Mouse (Mus musculus) embryonic facial prominence, embryonic 13.5 days (tissue): ENCODE data around the gene Sec1. TPM values are rescaled to one million over a fixed set of nuclear protein-coding genes. Genes with fewer than 3 reads are reported as not detected.

Experiments
- ATAC-seq: fragments of 200-750 bp; cut with Nextera tagmentation; 2 replicates; pipeline ENCODE4 v1.8.0; 2017; ENCODE audit warnings: low read depth; ENCODE audit not compliant: insufficient number of reproducible peaks, insufficient read depth, low FRiP score, low TSS enrichment
- H3K27ac ChIP-seq: fragments of 300-500 bp; sonication (generic); 2 replicates; pipeline ENCODE4 v1.5.1; 2015; ENCODE audit warnings: moderate library complexity, mild to moderate bottlenecking, inconsistent platforms
- H3K27me3 ChIP-seq: fragments of 300-500 bp; sonication (generic); 2 replicates; pipeline ENCODE4 v1.6.1; 2015; ENCODE audit warnings: mild to moderate bottlenecking, inconsistent platforms
- H3K36me3 ChIP-seq: fragments of 300-500 bp; sonication (generic); 2 replicates; pipeline ENCODE4 v1.6.1; 2015; ENCODE audit warnings: mild to moderate bottlenecking, inconsistent platforms
- H3K4me1 ChIP-seq: fragments of 300-500 bp; sonication (generic); 2 replicates; pipeline ENCODE4 v1.6.1; 2015; ENCODE audit warnings: inconsistent platforms
- H3K4me2 ChIP-seq: fragments of 300-500 bp; sonication (generic); 2 replicates; pipeline ENCODE4 v1.6.1; 2015; ENCODE audit warnings: moderate library complexity, mild to moderate bottlenecking, inconsistent platforms
- H3K4me3 ChIP-seq: fragments of 300-500 bp; sonication (generic); 2 replicates; pipeline ENCODE4 v1.5.1; 2015; ENCODE audit warnings: mild to moderate bottlenecking, inconsistent platforms
- H3K9ac ChIP-seq: fragments of 300-500 bp; sonication (generic); 2 replicates; pipeline ENCODE4 v1.6.1; 2015; ENCODE audit warnings: mild to moderate bottlenecking, inconsistent platforms
- H3K9me3 ChIP-seq: fragments of 300-500 bp; sonication (generic); 2 replicates; pipeline ENCODE4 v1.6.1; 2016; ENCODE audit warnings: inconsistent platforms
- WGBS: fragments of 180-500 bp; shearing (Covaris S2); methylation state at CpG from one replicate; pipeline ENCODE4 v1.1.7; 2015; ENCODE audit warnings: mixed read lengths; 5-methylcytosine and 5-hydroxymethylcytosine counted together
- polyA plus RNA-seq: library from polyadenylated mRNA; unstranded; fragments of >200 nt; fragmentation: Nextera tagmentation; extraction: Ambion mirVana; gene quantifications from 2 replicates; pipeline ENCODE4 v1.2.1, GENCODE M21; 2015

The Sec1 gene
- polyA plus RNA-seq, 1 experiment from 2014 or later: 6.3 TPM

DNA sequence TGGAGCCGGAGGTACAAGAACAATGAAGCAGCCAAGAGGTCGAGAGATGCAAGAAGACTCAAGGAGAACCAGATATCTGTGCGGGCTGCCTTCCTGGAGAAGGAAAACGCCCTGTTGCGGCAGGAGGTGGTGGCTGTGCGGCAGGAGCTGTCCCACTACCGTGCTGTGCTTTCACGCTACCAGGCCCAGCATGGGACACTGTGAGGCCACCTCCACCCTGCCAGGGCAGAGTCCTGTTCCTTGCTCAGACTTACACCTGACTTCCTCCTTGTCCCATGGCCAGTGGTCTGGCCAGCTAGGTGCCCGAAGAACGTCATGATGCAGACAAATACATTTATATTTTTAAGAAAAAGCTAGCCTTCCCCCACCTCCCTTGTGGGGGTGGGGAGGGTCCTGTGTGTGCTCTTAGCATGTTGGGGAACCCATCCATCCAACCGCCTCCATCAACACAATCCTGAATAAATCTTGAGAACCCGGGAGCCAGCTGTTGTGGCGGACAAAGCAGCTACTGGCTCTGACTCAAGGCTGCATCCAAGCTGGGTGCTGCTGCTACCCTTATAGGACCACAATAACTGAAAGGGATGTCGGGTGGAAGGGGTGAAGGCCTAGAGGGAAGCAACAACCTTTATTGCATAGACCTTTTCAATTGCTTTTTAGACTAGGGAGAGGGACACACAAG lies 15.6 kb upstream of the Sec1 start:
- H3K9me3 ChIP-seq: no peaks in the 10 kb centered on the region
- H3K36me3 ChIP-seq: peaks cover 48% of the 10 kb centered on the region
- peaks cover 52% of the 10 kb centered on the region for H3K4me1 ChIP-seq
- peak overlapping the region; percentile 39; the same call in 1 of the 2 replicates for H3K27ac ChIP-seq
- H3K9ac ChIP-seq: 0 out of 2 replicates have a peak overlapping the region, but pooled peaks have one; percentile 52
- WGBS: 74% methylated on average over 14 of the region's 14 CpGs
- no peaks in the 10 kb centered on the region for H3K27me3 ChIP-seq
- no peak overlapping the region for H3K4me3 ChIP-seq
- ATAC-seq: no peak
- H3K4me2 ChIP-seq: no peak overlapping the region

- 0 out of 2 replicates have a peak overlapping the region, but pooled peaks have one; percentile 52 for H3K9ac ChIP-seq
- WGBS: 50% methylated on average over 6 of the region's 6 CpGs
These were observed 14.8 kb upstream of the Sec1 start for GRCm38 (mm10) chr7:45709036-45709435.

GRCm38 (mm10) chr7:45708221-45708761 lies 14.1 kb upstream of the Sec1 start:
- H3K36me3 ChIP-seq: peaks cover 44% of the 10 kb centered on the region
- peak overlapping the region; percentile 52; the same call in 1 of the 2 replicates for H3K9ac ChIP-seq
- no peaks in the 10 kb centered on the region for H3K9me3 ChIP-seq
- ATAC-seq: no peak
- H3K27me3 ChIP-seq: no peaks in the 10 kb centered on the region
- peak overlapping the region; percentile 90 for H3K27ac ChIP-seq
- WGBS: 24% methylated on average over 13 of the region's 13 CpGs
- H3K4me1 ChIP-seq: peaks cover 52% of the 10 kb centered on the region
- H3K4me2 ChIP-seq: peak overlapping the region; percentile 97
- peak overlapping the region; percentile 71; the same call in 1 of the 2 replicates for H3K4me3 ChIP-seq

More at GRCm38 (mm10) chr7:45709036-45709435, 14.8 kb upstream of the Sec1 start:
- peaks cover 47% of the 10 kb centered on the region for H3K4me1 ChIP-seq
- H3K4me3 ChIP-seq: no peak overlapping the region
- H3K27me3 ChIP-seq: no peaks in the 10 kb centered on the region
- H3K4me2 ChIP-seq: peak overlapping the region; percentile 97; the same call in 1 of the 2 replicates
- no peaks in the 10 kb centered on the region for H3K9me3 ChIP-seq
- H3K27ac ChIP-seq: no peak overlapping the region
- H3K36me3 ChIP-seq: peaks cover 48% of the 10 kb centered on the region
- ATAC-seq: no peak

DNA sequence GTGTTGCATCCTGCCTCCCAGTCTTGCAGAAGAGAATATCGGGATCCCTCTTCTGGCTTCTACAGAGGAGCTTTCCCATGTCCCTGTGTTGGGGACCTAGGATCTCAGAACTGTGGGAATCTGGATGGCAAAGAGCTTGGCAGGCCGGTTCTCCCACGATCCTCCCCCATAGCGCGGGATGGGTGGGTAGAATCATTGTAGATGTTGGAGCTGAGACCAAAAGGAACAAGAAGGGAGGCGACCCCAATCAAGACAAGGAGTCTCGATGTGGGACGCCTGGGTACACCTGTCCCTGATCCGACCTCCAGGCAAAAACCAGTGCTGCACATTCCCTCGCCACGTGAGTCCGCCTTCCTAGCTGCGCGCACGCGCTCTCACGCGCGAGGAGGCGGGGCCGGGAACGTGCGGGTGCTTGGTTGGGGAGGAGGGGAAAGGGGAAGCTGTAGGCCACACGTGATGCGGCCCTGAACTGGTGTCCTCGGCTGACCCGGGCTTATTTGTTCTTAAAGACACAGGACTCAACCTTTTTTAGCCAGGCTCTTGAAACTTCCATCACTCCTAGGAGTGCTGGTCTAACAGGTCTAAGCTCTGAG lies 13.3 kb upstream of the Sec1 start:
- Histone ChIP-seq H3K9ac (peak overlapping the region; percentile 52), H3K36me3 (peaks cover 36% of the 10 kb centered on the region), H3K27ac (peak overlapping the region; percentile 90), H3K4me3 (peak overlapping the region; percentile 71), H3K27me3 (no peaks in the 10 kb centered on the region), H3K4me1 (peaks cover 55% of the 10 kb centered on the region), H3K9me3 (no peaks in the 10 kb centered on the region), H3K4me2 (peak overlapping the region; percentile 97)
- no peak for ATAC-seq
- WGBS: 1% methylated on average over 27 of the region's 27 CpGs

DNA sequence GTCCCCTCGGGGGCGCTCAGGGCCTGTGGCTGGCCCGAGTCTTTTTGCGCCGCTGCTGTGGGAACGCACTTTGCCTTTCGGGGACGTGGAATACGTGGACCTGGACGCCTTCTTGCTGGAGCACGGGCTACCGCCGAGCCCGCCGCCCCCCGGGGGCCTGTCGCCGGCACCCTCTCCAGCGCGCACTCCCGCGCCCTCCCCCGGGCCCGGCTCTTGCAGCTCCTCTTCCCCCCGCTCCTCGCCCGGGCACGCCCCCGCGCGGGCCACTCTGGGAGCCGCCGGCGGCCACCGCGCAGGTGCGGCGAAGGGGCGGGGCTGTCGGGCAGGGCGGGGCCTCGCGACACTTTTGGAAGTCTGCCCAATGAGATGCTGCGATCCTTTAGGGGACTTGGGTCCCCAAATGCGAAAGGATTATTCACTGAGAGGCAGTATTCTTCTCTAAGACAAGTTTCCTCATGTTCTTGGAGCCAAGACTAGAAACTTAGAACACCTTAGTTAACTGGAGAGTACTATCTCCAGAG lies 12.6 kb upstream of the Sec1 start:
- H3K9me3 ChIP-seq: no peaks in the 10 kb centered on the region
- WGBS: under 1% methylated on average over 43 of the region's 45 CpGs
- H3K36me3 ChIP-seq: peaks cover 29% of the 10 kb centered on the region
- peaks cover 55% of the 10 kb centered on the region for H3K4me1 ChIP-seq
- H3K27me3 ChIP-seq: no peaks in the 10 kb centered on the region
- H3K4me2 ChIP-seq: peak overlapping the region; percentile 97
- 0 out of 2 replicates have a peak, but pooled peaks have one; percentile 10 for ATAC-seq
- H3K4me3 ChIP-seq: peak overlapping the region; percentile 71
- H3K27ac ChIP-seq: peak overlapping the region; percentile 90
- peak overlapping the region; percentile 91 for H3K9ac ChIP-seq

DNA sequence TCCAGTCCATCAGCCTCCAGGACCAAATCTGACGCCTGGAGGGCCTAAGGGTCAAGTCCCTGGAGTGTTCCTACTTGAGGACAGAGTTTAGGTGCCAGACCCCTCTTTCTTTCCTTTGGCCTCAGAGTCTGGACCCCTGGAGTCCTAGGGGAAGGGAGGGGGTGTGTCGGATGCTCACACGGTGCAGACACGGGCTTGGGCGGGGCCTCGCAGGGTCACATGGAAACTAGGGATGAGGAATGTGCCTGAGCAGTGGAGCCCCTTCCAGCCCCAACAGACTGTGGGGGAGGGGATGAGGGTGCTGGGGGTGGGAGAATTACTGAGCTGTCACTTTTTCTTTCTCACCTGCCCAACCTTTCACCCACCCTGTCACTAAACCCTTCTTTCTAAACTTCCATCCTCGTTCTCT lies 11.7 kb upstream of the Sec1 start:
- peak overlapping the region; percentile 90 for H3K27ac ChIP-seq
- peak overlapping the region; percentile 91 for H3K9ac ChIP-seq
- ATAC-seq: no peak
- 0% methylated on average over 7 of the region's 7 CpGs for WGBS
- peak overlapping the region; percentile 97 for H3K4me2 ChIP-seq
- no peaks in the 10 kb centered on the region; the same call in 1 of the 2 replicates for H3K27me3 ChIP-seq
- no peaks in the 10 kb centered on the region for H3K9me3 ChIP-seq
- peaks cover 64% of the 10 kb centered on the region for H3K4me1 ChIP-seq
- H3K36me3 ChIP-seq: peaks cover 20% of the 10 kb centered on the region
- peak overlapping the region; percentile 71 for H3K4me3 ChIP-seq

DNA sequence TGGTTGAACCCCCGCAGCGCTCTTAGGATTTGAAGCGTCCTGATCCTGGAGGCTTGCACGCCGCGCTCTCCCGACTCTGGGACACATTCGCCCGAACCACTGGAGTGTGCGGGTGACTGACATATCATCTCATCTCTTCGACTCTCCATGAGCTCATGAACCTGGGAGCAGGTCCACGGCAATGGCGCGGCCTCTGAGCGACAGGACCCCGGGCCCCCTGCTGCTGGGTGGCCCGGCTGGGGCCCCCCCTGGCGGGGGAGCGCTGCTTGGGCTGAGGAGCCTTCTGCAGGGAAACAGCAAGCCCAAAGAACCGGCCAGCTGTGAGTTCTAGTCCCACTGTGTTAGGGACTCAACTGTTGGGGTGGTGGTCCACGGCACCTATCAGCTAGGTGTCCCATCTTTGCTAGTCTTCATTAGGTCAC lies 11.3 kb upstream of the Sec1 start:
- Histone ChIP-seq H3K36me3 (peaks cover 16% of the 10 kb centered on the region), H3K27me3 (peaks cover 2% of the 10 kb centered on the region), H3K9ac (peak overlapping the region; percentile 91), H3K4me2 (peak overlapping the region; percentile 97), H3K27ac (peak overlapping the region; percentile 90), H3K4me1 (peaks cover 68% of the 10 kb centered on the region), H3K4me3 (peak overlapping the region; percentile 71), H3K9me3 (no peaks in the 10 kb centered on the region)
- no peak for ATAC-seq
- WGBS: under 1% methylated on average over 21 of the region's 21 CpGs

DNA sequence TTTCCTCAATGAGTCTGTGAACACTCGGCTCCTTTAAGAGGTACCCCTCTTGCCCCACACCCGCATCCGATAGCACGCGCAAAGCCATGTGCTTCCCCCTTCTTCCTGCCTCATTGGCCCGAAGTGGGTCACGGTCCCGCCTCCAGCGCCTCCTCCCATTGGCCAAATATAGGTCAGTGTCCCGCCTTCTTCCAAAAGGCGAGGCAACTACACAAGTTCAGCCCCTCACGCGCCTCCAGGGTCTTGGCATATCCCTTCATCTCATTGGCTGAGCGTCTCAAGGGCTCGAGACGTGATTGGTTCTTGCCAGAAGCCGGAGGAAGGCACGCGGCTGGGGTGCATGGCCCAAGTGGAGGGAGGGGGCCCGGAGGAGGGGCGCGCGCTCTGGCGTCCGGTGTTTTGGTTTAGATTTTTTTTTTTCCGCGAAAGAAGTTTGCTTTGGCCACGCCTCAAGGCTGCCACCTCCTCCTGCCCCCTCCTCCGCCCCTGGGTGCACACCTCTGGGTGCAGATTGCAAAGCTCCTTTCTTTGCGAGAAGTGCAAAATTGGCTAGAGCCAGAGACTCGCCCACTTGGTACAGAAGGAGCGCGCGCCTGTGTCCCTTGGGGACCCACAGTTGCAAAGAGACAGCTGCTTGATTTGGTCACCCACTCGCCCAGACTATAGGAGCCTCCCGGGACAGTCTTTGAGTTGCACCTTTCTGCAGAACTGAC lies 10.7 kb upstream of the Sec1 start, which contains the start of gene Dbp:
Gene Dbp, plus strand, starts transcription at position 359 of the 713 bp plus-strand sequence.
- Histone ChIP-seq H3K9me3 (no peaks in the 10 kb centered on the region), H3K27ac (peak within 1 kb of the TSS; percentile 90)
- under 1% methylated on average over 36 of the region's 36 CpGs for WGBS

DNA sequence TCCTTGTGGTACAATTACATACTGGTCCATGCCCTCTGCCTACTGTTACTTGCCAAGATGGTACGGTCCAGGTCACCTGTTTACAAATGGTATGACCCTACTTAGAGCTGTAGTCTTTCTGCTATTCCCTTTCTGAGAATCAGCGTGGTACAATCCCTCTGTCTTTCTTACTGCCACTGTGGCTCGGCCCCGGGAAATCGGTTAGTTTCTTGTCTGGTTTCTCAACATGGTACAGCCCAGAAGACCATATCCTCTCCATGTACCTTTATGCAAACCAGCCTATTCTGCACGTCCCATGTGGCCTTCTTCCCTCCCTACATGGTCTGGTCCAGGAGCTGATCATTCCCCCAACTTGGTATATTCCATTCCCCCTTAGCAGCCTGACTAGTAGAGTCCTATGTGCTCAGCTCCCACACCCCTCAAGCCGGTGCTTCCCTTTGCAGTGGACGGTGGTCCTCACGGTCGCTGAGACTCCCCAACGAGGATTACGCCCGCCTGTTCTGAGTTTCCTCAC lies 9.9 kb upstream of the Sec1 start:
- peak overlapping the region; percentile 97 for H3K4me2 ChIP-seq
- under 1% methylated on average over 13 of the region's 13 CpGs for WGBS
- peak overlapping the region; percentile 88 for H3K27ac ChIP-seq
- peaks cover 74% of the 10 kb centered on the region for H3K4me1 ChIP-seq
- no peaks in the 10 kb centered on the region for H3K9me3 ChIP-seq
- H3K36me3 ChIP-seq: peaks cover 2% of the 10 kb centered on the region; the same call in 1 of the 2 replicates
- no peak for ATAC-seq
- H3K4me3 ChIP-seq: peak overlapping the region; percentile 71
- peaks cover 16% of the 10 kb centered on the region for H3K27me3 ChIP-seq
- peak overlapping the region; percentile 61 for H3K9ac ChIP-seq

More for the DNA sequence above, 10.7 kb upstream of the Sec1 start, which contains the start of gene Dbp:
- Histone ChIP-seq H3K4me2 (peak within 1 kb of the TSS; percentile 97), H3K9ac (peak within 1 kb of the TSS; percentile 91), H3K36me3 (peaks cover 10% of the 10 kb centered on the region), H3K4me1 (peaks cover 74% of the 10 kb centered on the region), H3K4me3 (peak within 1 kb of the TSS; percentile 71), H3K27me3 (peaks cover 8% of the 10 kb centered on the region)
- ATAC-seq: peak; percentile 87

DNA sequence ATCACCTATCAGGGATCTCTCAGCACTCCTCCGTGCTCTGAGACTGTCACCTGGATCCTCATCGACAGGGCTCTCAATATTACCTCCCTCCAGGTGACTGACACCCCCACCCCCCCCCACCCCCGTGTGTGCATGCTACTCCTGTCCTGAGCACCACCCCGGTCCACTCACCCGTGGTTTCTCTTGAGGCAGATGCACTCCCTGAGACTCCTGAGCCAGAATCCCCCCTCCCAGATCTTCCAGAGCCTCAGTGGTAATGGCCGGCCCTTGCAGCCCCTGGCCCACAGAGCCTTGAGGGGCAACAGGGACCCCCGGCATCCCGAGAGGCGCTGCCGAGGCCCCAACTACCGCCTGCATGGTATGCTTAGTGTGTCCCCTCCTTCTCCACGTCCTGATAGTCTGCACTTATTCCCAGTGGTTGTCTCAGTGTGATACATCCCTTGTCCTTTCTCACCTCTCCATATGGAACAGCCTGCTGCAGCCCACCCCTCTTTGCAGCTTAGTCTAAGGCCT lies 9.4 kb upstream of the Sec1 start:
- Histone ChIP-seq H3K27me3 (peaks cover 21% of the 10 kb centered on the region), H3K36me3 (no peaks in the 10 kb centered on the region), H3K9me3 (no peaks in the 10 kb centered on the region), H3K27ac (peak overlapping the region; percentile 88), H3K4me3 (peak overlapping the region; percentile 71), H3K9ac (peak overlapping the region; percentile 61; the same call in 1 of the 2 replicates), H3K4me2 (peak overlapping the region; percentile 97), H3K4me1 (peaks cover 69% of the 10 kb centered on the region)
- no peak for ATAC-seq
- 40% methylated on average over 12 of the region's 12 CpGs for WGBS
